Mouse (Mus musculus) CD4-positive, CD25-positive, alpha-beta regulatory T cell, adult 4 months (primary cell): Measurements from ENCODE around the gene Foxn3. TPM values are rescaled to one million over a fixed set of nuclear protein-coding genes. Genes with fewer than 3 reads are reported as not detected.

Source experiments
- ATAC-seq: one replicate; pipeline ENCODE4 v1.8.0; 2017
- polyA plus RNA-seq, 2 experiments: library from polyadenylated mRNA; unstranded; fragments of 100-300 nt; shearing (Covaris generic); gene quantifications; one replicate each; pipeline ENCODE4 v1.2.1; 2017

Gene Foxn3
- polyA plus RNA-seq, 2 experiments from 2014 or later, result 129 to 166 TPM

DNA sequence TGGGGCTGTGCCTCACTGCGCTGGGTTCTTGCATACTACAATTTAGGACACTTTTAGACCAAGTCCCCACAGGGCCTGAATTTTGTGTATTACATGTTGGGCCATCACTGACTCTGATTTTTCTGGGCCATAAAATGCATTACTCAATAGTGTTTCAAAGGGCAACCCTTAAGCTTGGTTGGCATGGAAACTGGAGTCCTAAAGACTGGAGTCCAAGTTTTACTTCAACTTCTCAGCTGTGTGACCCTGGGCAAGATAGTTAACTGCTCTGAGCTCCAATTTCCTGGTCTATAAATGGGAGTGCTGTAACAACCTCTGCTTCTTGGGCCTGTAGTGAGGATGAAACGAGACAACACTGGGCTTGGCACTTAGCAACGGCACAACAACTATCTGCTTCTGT is 215.9 kb downstream of the Foxn3 start:
- no peak for ATAC-seq

DNA sequence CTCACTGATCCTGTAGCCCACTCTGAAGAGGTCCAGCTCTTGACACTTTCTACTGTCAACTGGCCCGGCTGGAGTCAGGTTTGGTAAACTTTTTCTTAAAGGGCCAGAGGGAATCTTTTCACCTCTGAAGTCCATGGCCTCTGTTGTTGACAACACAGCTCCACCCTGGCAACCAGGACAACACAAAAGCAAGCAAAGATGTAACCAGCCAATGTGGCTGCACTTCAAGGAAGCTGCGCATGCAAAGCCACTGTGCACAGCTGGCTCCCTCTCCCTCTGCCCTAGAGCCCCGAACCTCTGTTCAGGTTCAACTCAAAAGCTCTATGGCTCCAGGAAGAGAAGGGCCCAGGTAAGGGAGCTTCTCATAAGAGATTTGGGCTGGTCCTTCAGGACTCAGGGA is 216.4 kb downstream of the Foxn3 start:
- no peak for ATAC-seq

DNA sequence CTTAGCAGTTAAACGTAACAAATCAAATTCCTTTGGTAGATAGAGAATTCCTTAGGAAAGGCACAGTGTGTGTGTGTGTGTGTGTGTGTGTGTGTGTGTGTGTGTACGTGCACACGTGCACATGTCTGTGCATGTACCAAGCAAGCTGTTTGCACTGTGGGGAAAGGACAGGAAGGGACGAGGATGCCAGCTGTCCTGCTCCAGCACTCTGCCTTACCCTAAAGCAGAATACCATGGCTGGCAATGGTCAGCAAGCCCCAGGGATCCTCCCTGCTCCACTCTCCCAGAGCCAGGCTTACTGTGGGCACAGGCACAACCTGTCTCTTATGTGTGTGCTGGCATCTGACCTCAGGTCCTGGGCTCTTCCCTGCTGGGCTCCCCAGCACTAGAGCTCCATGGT is 218.1 kb downstream of the Foxn3 start:
- no peak for ATAC-seq

DNA sequence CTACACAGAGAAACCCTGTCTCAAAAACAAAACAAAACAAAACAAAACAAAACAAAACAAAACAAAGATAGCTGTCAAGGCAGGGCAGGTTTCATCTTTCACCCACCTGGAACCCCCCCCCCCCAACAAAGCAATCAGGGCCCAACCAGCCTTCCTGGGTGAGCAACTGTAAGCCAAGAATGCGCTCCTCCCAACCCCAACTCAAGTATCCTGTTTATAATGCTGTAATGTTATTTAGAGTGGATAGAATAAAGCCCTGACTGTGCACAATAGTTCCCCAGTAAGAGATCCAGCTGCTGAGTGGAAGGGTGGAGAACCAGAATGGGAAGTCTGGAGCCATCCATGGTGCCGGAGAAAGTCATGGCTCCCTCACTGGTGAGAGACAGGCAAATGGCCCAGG is 220.0 kb downstream of the Foxn3 start:
- no peak for ATAC-seq

DNA sequence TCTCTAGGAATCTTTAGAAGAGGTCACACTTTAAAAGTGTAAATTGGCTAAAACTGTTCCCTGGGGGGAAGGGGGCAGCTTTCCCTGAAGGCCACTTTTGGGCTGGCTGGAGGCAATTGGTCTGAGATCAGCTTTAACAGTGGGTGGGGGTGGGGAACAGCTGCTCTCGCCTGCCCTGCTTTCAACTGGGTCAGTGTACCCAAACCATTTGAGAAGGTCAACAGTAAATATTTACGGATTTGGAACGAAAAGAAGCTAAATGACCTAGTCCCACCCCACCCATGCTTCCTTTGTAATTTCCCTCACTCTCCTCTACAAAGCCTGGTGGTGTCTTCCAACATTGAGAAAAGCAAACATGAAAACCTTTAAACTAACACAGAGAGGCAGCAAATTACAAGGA is 221.2 kb downstream of the Foxn3 start:
- ATAC-seq, result no peak

DNA sequence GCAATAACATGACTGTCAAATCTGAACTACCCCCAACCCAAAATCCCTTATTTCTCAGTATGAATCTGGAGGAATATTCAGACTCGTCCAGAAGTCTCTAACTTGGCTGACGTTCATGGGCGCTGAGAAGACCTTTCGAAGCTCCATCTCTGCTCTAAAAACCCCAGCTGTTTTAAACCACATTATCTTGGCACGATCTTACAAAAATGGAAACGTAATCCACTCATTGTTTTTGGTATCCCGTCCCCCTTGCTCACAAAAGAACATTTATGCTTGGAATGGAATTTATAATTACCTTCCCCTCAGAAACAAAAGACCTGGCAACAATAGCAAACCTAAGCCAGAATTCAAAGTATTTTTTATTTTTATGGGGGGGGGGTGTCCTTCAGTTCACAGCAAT is 221.6 kb downstream of the Foxn3 start:
- no peak for ATAC-seq

DNA sequence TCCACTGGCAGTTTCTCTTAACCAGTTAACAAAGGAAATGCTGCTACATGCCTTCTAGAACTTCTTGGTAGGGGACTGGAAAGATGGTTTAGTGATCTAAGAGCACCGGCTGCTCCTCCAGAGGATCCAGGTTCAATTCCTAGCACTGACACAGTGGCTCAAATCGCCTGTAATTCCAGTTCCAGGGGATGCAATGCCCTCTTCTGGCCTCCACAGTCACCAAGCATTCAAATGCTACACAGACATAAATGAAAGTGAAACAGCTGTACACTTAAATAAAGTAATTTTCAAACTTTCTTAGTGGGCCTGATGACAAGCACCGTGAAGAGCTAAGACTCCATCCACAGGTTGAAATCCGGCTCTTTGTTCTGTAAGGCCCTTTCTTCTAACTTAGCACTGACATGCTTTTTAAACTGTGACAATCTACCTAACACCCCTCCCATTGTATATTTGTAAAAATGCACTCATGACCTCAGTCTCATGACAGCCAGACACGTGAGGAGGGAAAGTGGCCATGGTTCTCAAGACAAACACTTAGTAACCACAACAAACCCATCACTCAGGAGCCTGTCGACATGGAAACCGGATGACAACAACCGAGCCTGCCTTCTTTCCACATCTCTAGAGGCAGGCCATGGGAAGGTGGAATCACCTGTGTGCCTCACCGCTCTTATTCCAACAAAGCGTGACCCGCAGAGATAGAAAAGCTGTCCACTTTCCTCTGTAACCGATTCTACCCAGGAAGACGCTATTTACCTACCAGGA is 222.8 kb downstream of the Foxn3 start:
- ATAC-seq, result no peak

DNA sequence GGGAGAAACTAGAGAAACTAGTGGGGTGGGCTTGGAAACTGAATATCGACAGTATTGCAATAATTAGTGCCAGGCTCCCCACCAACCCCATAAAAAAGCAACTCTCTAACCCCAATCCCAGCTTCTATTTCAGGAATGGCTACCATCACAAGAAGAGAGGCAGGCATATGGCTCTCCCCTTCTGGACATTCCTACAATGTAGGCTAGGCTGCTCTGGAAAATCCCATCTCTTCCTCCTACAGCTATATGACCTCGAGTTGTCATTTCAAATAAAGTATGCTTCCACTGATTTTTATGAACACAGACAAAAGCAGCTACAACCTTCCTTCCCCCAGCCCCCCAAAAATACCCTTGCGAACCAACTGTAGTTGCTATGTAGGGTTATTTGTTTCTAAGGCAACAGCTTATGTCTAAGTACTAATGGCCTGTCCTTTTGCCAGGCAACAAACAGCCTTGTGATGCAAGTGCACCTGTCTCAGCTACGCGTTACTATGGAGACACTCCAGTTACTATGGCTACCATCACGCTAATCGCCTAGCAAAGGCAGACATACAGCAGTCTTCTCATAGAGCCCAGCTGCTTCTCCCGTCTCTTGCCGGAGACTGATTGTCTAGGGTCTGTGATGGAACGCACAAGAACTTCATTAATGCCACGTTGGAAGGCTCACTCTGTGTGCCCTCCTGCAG is 223.6 kb downstream of the Foxn3 start:
- ATAC-seq, result no peak

DNA sequence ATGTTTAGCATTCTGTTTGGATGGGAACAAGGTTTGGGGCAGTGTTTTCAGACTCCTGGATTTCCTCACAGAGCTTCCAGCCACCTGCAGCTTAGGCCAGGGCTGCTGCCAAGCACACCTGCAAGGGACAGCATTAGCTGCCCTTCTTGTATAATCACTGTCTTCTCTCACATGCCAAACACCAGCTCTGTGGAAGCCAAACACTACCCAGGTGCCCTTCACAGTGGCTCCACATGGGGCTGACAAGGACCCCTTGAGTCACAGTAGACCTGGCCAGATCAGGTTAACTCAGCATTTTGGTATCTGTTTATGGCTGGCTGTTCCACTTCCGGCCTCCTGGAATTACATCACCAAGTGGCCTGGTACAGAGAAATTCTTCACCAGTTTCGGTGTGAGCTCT is 224.6 kb downstream of the Foxn3 start:
- no peak for ATAC-seq

DNA sequence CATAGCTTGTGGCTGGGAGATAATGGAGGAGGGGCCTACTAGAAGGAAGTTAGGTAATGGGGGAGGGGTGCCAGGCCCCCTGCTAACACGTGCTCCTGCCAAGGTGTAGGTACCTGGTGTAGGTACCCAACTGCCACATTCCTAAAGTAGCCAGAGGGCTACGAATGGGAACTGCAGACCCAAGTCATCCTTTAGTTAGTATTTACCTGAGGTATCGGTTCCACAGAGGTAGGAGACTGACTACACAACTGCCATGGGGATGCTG is 226.3 kb downstream of the Foxn3 start:
- no peak for ATAC-seq

DNA sequence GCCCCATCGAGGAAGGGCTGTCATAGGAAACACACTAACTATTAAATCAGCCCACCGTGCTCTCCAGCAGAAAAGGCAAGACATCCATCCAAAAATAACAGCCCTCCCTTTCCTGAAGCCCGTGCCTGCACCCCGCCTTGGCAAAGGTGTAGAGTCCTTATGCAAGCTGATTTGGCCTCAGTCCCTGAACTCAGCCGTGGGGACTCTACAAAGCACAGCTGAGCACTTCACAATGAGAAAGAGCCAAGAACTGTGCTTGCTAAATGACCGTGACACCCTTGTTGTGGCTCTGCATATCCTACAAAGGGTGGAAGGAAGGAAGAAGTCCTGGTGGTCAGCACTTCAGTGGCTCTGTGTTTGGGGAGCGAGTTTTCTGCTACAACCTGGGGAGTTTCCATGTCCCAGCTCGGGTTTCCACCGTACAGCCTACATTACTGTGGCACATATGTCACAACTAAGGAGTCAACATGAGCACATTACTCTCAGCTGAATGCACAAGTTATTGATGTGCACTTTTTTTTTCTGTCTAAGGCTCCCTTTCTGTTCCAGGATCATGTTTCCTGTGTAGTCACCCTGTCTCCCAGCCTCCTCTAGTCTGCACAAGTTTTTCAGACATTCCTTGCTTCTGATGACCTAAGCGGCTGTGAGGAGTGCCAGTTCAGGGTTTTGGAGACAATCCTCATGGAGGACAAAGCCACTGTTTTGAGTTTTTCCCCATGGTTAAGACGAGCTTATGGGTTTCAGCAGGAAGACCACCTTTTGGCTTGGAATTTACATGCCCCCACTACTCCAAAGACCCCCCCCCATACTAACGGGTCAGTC is 226.8 kb downstream of the Foxn3 start:
- ATAC-seq, result no peak

DNA sequence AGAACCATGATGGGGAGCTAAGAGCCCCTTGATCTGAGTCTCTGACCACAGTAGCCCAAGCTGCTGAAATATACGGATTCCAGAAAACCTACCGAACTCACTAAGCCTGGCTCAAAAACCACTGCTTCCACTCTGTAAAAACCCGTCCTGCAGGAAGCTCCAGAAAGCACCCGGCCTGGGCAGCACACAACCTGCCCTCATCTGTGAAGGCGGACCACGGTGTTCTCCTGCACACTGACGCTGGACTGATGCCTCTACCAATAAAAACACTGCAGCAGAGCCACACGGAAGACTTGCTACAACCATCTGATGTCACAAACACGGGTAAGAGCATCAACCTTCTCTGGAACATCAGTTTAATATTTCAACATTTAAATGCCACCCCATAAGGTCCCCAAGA is 227.8 kb downstream of the Foxn3 start:
- no peak for ATAC-seq

DNA sequence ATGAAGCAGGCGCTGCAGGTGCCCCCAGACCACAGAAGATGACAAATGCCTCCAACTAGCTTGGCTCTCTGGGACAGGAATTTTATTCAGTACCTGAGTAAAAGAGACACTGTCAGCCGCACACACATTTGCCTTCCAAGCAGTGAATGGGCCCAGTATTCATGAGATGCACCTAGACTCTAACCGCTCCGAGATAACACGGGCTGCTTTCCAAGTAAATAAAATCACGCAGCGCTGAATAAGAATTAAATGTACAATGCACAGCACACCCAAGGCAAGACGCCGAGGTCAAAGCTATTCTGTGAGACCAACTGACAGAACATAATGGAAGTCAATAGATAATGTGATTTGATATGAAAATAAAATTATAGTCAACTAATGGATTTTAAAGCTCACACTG is 229.4 kb downstream of the Foxn3 start:
- no peak for ATAC-seq

DNA sequence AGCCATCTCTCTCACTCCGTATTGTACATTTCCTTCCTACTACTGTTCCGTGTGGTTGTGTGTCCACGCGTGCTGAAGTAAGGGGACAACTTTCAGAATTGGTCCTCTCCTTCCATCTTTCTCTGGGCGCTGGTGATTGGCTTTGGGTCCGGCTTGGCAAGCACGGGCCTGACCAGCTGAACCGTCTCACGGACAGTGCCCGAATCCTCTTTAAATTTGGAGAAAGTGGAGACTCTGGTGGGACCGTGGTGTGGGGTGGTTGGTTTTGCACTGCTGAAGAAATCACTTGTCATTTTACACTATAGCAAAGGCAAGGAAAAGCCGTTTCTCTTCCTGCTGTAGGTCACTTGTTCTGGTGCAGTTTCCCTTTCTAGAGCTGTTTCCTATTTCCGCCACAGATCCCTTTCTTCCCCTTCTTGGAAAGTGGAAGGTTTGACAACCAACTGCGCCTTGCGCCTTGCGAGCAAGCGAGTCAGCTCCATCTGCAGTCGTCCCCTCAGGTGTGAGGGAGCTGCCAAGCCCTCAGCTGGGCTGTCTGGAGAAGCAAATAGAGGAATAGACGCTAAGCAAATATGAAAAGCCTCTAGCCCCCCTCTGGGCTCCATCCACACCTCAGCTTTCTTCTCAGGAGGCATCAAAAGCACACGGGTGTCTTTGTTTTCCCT is 229.9 kb downstream of the Foxn3 start:
- no peak for ATAC-seq

DNA sequence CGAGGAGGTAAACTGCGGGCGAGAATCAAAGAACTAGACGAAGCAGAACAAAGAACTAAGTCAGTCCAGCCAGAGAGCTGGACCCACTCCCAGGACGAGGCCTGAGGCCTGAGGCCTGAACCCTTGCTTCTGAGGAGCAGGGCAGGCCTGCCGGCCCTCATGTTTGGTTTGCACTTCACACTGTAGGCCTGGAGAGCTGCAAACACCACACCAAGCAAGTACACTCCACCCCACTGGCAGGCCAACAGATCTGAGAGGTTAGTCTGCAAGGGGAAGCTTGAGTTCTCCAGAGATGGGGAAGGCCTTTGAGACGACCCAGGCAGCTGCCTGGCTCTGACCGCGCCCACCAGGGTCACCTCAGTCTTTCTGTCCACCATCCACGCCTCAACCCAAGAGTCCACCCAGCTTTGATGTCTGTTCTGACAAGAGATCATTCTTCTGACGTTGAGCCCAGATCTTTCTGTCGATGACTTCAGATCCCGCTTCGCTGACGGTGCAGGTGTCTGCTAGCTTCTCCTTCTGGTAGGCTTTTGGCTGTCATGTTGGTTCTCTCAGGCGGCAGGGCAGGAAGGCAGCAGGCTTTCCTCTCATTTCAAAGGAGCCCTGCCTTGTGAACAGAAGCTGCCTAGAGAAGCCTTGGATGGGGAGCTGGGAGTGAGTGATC is 231.1 kb downstream of the Foxn3 start:
- ATAC-seq, result no peak

DNA sequence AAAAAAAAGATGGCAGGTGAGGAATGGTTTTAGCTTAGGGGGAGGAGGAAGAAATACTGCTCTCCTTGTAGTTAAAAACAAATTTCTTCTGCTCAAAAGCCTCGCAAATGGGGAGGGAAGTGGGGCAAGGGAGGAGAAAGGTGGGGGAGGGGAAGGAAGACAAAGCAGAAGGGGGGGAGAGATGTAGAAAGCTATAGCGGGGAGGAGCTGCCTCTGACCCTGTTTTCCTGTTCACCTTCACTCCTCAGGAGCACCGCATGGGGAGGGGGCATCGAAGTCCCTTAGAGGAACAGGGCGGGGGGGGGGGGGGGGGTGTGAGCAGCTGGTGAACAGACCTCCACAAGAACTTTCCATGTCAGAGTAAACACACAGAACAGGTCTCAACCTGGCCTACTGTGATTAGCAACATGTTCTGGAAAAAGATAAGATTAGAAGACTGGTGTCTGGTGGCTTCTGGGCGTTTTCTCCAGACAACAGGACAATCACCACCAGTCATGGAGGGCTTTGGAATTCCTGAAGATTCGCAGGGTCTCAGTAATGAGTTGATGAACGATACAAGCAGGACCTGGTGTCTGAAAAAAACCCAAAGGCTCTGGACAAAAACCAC is 231.9 kb downstream of the Foxn3 start:
- ATAC-seq, result no peak

DNA sequence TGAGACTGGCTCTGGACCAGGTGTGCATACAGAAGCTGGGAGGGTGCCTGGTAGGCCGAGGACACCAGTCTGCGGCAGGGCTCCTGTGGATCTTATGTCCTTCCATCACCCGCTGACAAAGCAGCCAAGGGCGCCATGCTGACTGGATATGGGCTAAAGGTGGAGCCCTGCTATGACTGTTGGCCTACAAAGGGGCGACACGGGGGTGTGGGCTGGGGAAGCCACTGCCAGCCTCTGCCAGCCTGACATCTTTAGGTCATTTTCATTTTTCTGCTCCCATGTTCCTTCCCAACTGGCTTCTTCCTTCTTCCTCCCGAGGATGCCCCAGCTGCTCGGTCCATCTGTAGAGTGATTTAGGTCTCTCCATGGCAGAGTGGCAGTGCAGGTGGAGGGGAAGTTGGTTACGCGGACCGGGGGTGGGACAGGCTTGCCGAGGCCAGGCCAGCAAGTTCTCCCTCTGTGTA is 232.5 kb downstream of the Foxn3 start:
- ATAC-seq, result no peak

DNA sequence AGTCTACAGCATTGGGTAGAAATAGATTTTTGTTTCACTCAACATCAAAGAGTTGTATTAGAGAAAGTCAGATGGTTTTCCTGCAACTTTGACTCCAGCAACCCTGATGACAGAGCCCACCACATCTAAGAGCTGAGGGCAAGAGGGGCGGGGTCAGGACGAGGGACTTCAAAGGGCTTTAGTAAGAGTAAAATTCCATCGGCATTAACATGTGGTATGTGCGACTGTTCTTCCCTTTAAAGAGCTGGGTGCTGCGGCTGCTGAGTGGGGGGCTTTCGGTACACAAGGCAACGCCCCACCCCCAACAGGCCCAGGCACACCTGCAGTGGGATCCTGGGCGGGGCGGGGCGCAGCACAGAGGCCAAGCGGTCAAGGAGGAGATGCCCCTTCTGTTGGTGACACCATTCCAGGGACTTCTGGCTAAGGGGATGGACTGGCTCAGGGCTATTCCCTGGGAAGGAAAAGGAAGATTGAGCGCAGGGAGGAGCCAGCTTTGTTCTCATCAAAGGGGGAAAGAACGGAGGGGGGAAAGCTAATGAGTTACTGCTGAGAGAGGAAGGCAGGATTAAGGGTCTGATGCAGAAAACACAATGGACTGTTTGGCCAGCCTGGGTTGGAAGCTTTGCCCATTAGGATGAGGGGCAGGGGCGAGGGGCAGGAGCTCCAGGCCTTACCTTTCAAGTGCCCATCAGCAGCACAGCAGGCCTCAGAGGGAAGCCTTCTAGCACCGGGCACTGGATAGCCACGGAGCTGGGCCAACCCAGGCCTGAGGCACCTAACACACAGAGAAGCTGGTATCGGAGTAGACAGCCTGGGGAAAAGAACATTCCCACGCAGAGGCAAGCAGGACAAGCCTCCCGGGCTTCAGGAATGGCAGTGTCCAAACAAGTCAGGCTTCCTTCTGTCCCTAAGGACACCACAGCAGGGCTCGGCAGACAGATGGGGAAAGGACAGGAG is 233.8 kb downstream of the Foxn3 start:
- ATAC-seq, result peak; percentile 57

DNA sequence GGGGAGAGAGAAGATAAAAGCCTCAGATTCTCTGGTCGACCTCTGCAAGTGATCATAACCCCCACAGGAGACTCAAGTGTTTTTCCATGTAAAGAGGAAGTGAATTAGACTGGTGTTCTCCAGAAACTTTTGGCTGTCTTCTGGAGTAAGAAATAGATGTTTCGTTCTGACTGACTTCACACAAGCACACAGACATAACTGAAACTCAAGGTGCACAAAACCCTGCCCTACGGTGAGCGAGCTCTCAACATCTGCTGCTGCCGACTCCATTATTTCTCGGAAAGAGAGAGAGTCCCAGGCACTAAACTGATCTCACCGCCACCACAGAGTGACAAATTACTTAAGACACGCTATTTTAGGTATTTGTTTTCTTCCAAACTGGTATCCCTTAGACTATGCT is 237.2 kb downstream of the Foxn3 start:
- peak; percentile 44 for ATAC-seq

DNA sequence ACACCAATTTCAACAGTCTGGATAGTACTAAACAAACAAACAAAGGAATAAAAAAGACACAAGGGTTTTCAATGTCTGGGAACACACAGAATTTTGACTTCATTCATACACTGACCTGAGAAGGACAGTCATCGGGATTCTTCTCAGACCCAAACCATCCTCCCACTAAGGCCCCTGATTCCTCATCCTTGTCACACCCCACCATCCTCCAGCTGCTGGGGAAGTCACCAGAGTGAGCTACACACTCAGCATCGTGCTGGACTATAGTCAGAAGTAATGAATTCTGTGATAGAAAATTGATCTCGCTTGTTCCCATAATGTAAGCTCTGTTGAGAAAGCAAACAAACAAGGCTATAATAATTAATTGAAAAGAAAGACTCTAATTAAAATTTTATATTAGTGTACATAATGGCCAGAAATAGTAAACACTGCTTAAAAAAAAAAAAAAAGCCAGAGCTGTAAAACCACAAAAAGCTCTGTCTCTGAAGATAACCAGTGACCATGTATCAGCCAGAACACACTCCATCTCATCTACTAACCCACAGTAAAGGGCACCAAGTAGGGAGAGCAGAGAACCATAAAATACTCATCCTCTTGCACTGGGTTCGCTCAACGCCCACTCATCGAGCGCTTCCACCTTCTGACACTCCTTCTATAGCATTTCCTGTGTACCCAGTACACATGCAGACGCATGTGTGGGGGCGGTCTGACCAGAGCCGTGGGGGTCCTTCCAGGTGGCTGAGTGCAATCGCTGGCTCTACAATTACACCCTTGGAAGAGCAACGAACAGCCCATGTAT is 241.6 kb downstream of the Foxn3 start:
- ATAC-seq, result peak; percentile 60
